Mouse (Mus musculus): Measurements from ENCODE around the gene Slc8a2. TPM values are rescaled to one million over a fixed set of nuclear protein-coding genes. Genes with fewer than 3 reads are reported as not detected.

Slc8a2 gene
- under 1 TPM; 0.72 to 0.85 TPM for total RNA-seq (2021)
- long read RNA-seq, experiment 1, partial matches to known transcripts, result 1 of 1 reads
- long read RNA-seq, experiment 1, other reads (novel, unspliced or antisense), result 0 of 1 reads
- long read RNA-seq, experiment 2, result 0 reads

GRCm38 (mm10) chr7:16129421-16129845 lies at the start of gene Slc8a2:
Gene Slc8a2 (plus strand): TSS chr7:16129826.
- peak; percentile 78 to 85 for DNase-seq

- DNase-seq, result no peak
These were observed 49.7 kb upstream of the Slc8a2 start for GRCm38 (mm10) chr7:16079947-16080346.

GRCm38 (mm10) chr7:16080581-16080980 lies 49.0 kb upstream of the Slc8a2 start:
- no peak for DNase-seq

GRCm38 (mm10) chr7:16083361-16083760 lies 46.3 kb upstream of the Slc8a2 start:
- no peak for DNase-seq

GRCm38 (mm10) chr7:16087587-16087986 lies 42.0 kb upstream of the Slc8a2 start:
- no peak for DNase-seq

- DNase-seq, result no peak
These were observed 35.0 kb upstream of the Slc8a2 start for GRCm38 (mm10) chr7:16094592-16094991.

- DNase-seq, result peak; percentile 99 to 100
These were observed 31.3 kb upstream of the Slc8a2 start, which contains the start of gene Napa for GRCm38 (mm10) chr7:16098021-16099017. Gene Napa (plus strand): TSS chr7:16098458.

- no peak for DNase-seq
These were observed 29.7 kb upstream of the Slc8a2 start for GRCm38 (mm10) chr7:16099901-16100300.

- DNase-seq, result no peak
These were observed 28.5 kb upstream of the Slc8a2 start for GRCm38 (mm10) chr7:16101081-16101480.

- DNase-seq, result no peak
These were observed 27.7 kb upstream of the Slc8a2 start for GRCm38 (mm10) chr7:16101726-16102475.

GRCm38 (mm10) chr7:16102686-16103226 lies 26.9 kb upstream of the Slc8a2 start:
- no peak for DNase-seq

- peak in 1 of 2 experiments; percentile 23 for DNase-seq
These were observed 25.9 kb upstream of the Slc8a2 start for GRCm38 (mm10) chr7:16103760-16104159.

- no peak for DNase-seq
These were observed 24.8 kb upstream of the Slc8a2 start for GRCm38 (mm10) chr7:16104611-16105388.

GRCm38 (mm10) chr7:16108886-16109542 lies 20.6 kb upstream of the Slc8a2 start:
- no peak for DNase-seq

- DNase-seq, result no peak
These were observed 19.5 kb upstream of the Slc8a2 start for GRCm38 (mm10) chr7:16110158-16110557.

GRCm38 (mm10) chr7:16111284-16112090 lies 18.1 kb upstream of the Slc8a2 start:
- DNase-seq, result no peak

GRCm38 (mm10) chr7:16116418-16116817 lies 13.2 kb upstream of the Slc8a2 start:
- no peak for DNase-seq

- DNase-seq, result no peak
These were observed 12.5 kb upstream of the Slc8a2 start for GRCm38 (mm10) chr7:16117100-16117499.

GRCm38 (mm10) chr7:16119569-16120261 lies 9.9 kb upstream of the Slc8a2 start, which contains the start of gene Kptn:
Gene Kptn (plus strand): TSS chr7:16119895.
- peak; percentile 91 to 97 for DNase-seq

Measured in heart, adult 18-20 months (tissue).